Mouse (Mus musculus) kidney, adult 9 months (tissue): Measurements from ENCODE around the gene Pgm5.

Experiments used
- DNase-seq: peaks from one replicate; pipeline ENCODE4 v3.0.0; 2022

Pgm5 gene

DNA sequence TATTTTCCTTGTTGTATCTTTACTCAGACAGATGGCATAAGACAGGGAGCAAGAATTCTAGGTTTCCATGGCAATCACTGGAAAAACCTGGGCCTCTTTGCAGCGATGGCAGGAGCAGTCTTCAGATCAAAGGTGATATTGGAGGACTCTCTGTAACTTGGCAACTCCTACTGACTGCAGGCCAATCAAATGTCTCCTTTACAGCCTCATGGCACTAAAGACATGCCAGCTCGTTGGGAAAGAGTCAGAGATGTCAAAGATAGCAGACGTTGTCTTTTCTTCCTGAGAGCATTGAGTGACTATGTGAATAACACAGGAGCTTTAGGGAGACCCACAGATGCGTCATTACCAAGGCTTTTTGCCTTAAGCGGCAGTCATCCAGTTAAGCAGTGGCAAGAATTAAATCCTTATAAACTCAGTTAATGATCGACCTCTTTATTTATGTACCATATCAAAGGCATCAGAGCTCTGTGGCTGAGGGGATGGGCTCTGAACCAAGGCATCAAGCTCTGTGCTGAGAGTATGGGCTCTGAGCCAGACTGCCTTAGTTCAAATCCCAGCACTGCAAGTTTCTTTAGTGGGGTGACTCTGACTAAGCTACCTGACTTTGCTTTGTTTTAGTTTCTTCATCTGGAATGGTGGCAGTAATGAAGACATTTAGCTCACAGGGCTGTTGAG, 209.2 kb downstream of the Pgm5 start:
- no peak for DNase-seq

DNA sequence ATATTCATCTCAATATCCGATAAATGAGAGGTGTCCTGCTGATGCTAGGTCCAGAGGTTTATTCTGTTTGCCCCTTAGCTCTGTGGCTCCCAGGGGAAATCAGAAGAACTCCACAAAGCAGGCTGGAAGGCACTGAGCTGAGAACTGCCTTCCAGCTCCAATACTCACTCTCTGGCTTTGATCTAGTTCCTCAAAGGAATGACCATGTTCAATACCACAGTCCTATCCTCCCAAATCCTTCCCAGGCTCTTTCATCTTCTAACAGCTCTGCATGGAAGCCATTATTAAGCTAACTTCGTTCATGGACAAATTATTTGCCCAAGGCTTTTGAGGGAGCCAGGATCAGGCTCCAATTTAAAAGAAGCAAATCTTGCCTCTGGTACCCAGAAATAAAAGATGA, 210.1 kb downstream of the Pgm5 start:
- DNase-seq, result no peak

DNA sequence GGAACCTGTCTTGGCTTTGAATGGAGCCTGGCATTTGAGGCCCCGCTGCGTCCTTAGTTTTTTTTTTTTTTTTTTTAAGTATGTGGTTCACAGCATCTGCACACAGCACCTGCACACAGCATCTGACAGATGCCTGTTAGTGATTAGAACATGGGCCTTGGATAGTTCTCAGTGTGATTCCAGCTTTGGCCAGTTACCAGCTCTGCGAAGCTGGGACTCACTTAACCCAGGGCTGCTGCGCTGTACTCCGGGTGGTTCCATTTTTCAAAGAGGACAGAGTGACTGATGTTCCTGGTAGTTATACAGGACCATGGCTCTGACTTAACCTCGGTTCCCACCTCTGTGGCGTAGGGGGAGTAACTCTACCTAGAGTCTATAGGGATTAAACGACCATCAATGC, 211.2 kb downstream of the Pgm5 start:
- DNase-seq, result no peak

DNA sequence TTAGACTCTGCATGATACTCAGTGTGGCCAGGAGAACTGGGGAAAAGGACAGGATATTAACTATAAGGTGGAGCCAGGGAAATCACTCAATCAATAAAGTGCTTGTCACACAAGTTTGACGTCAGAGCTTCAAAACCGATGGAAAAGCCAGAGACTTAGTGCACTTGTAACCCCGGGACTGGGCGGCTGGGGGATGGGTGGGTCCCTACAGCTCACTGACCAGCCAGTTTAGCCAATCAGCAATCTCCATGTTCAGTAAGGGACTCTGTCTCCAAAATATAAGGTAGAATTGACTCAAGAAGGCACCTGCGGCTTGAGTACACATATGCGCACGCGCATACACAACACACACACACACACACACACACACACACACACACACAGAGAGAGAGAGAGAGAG, 213.6 kb downstream of the Pgm5 start:
- DNase-seq, result no peak

DNA sequence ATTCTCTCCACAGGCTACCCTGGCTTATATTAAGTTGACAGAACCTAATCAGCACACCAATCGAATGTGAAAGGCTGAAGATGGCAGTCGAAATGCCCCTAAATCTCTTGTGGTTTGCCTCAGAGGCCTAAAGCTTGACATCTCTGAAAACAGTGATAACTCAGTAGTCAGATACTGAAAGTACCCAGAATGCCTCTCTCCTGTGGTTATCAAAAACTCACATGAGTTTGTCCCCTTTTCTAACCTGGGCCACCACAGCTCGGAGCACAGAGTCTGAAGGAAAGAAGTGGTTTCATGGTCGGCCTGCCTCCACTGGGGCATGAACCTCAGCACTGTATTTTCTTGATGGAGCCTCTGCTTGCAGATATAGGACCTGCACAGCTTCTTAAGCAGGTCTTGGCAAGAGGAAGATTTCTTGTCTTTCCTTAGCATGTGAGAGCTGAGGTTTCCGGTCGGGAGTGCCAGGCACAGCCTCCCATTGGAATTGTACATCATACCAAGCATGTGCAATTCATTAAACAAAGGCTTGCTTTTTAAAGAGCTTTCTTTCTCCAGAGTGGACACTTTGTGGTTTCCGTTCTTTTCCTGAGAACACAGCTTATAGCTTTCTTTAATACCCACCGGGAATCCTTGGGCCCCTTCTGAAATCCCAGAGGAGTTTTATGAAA, 215.4 kb downstream of the Pgm5 start:
- no peak for DNase-seq

DNA sequence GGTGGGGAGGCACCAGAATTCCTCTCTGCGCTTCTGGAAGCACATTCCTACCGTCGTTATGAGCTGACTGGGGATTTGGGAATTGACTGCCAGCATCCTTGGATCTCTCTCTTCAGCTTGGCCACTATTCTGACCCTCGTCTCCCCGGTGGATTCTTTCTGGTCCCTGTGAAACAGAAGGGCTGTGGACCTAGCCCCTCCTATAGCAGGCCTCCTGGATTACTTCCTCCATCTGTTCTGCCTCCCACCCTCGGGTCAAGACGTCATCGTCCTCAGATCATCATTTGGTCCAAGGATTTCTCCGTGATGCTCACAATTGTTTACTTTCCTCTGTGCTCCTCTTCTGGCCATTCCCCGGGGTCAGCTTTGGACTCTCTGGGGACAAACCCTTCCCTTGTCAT, 216.7 kb downstream of the Pgm5 start:
- DNase-seq, result no peak

DNA sequence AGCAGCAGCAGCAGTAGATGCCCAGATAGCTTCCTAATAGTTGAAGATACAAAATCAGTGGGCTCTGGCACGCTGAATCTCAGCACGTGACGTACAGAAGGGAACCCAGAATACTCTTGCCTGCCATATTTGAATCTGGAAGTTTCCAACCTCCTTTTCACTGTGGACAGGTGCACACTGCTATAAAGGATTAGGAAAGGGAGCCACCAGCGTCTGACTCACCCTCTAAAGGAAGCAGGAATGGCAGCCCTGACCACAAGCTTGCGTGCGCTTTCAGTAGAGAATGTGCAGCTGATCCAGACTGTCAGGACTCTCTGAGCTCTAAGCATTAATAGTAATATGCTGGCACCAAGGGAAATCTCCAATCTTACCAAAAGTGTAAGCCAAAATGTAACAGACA, 220.7 kb downstream of the Pgm5 start:
- DNase-seq, result no peak

DNA sequence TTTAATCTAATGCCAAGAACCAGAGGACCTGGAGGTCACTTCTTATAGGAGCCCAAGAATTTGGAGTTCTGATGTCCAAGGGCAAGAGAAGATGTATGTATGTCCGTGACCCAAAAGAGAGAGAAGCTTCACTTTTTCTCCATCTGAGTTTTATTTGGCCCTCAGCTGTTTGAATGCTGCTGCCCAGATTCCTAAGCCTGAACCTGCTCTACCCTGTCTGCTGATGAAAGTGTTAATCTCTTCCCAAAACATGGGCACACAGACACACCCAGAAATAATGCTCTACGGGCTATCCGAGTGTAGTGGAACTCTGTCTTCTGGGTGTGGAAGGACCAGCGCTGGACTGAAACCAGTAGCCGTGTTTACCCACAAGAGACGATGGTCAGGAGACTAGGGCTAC, 223.7 kb downstream of the Pgm5 start:
- DNase-seq, result no peak

DNA sequence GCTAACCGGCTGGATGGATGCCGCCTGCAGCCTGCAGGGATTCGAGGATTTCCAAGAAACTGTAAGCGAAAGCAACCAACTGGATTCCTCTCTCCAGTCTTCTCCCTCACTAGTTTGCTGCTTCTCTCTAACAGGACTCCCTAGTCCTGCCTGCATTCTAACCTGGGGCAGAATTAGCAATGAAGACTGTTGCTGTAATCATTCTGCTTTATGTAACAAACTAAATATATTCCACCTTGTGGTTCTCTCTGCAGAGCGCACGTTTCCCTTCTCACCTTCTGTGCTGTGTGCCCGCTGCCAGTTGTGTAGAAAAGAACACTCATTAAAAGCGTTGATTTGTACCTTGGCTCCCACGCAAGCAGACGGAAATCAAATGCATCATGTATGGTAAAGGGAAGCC, 225.0 kb downstream of the Pgm5 start:
- DNase-seq, result no peak

DNA sequence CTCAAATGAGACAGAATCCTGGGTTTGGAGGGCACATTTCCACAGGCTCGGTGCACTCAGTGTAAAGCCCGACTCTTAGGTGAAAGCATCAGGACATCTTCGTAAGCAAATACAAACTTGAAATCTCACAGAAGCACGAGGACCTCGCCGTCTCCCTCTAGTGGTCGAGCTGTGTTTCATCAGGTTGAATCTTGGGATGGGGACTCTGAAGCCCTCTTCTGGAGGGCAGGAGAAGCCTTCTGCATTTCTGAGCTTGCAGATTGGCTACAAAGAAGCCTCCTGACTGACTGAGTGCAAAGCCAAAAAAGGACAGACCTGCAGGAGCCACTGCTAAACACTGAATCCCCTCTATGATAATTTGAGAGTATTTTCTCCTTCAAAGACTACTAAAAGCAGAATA, 227.1 kb downstream of the Pgm5 start:
- peak; percentile 70 for DNase-seq
